In genomic region chr3:103573791-103574166, GRCm38 (mm10) we compare ENCODE assay signal across 7 mouse cellular contexts. TPM values are rescaled to one million over a fixed set of nuclear protein-coding genes. Genes with fewer than 3 reads are reported as not detected.
DNase-seq lines count a peak whose midpoint lies in the region; ATAC-seq and TF ChIP-seq lines count a peak whose summit lies in the region.

No protein-coding gene starts in this region.

- H3K9ac ChIP-seq in MEL (ENCODE audit: control insufficient read depth, low read depth, low read length, poor library complexity, severe bottlenecking), result no peak overlapping the region
- no peak overlapping the region for H3K9ac ChIP-seq in heart, embryonic 15.5 days
- H3K9ac ChIP-seq in midbrain, embryonic 15.5 days, result no peak overlapping the region

- H3K79me2 ChIP-seq in MEL (ENCODE audit: control insufficient read depth, insufficient read depth, low read length, poor library complexity), result no peaks in the 10 kb centered on the region

- under 1% methylated on average over 14 of the region's 14 CpGs for WGBS in heart, embryonic 15.5 days
- WGBS in midbrain, embryonic 15.5 days, result 1% methylated on average over 14 of the region's 14 CpGs

- TF ChIP-seq POLR2A in MEL (IDR thresholded peaks at IDR 0.05; ENCODE audit: control insufficient read depth in 1 of 2, insufficient read depth in 1 of 2, low read depth in 1 of 2, low read length in 2 of 2, poor library complexity in 1 of 2), result no peak

- DNase-seq in CD4-positive helper T cell, adult 2 months (ENCODE audit: low read depth, low spot score), result peak; percentile 22
- peak; percentile 35 for DNase-seq in MEL (ENCODE audit: low read depth, low spot score)
- DNase-seq in embryo, embryonic 10.5 days (ENCODE audit: low spot score), result peak; percentile 95
- peak; percentile 39 to 83 for DNase-seq in kidney, postnatal 36 days
- peak; percentile 70 for DNase-seq in thymus, postnatal 25 days

- H3K9me3 ChIP-seq in MEL (replicated peaks; ENCODE audit: insufficient read depth, low read length), result no peaks in the 10 kb centered on the region
- no peaks in the 10 kb centered on the region for H3K9me3 ChIP-seq in heart, embryonic 15.5 days (replicated peaks)
- no peaks in the 10 kb centered on the region for H3K9me3 ChIP-seq in midbrain, embryonic 15.5 days

- no peaks in the 10 kb centered on the region for H3K27me3 ChIP-seq in MEL (ENCODE audit: control insufficient read depth in 1 of 2, insufficient read depth in 2 of 2, low read length in 2 of 2)
- peaks cover 84% of the 10 kb centered on the region for H3K27me3 ChIP-seq in heart, embryonic 15.5 days
- H3K27me3 ChIP-seq in midbrain, embryonic 15.5 days (replicated peaks), result peaks cover 31% of the 10 kb centered on the region

- no peak for TF ChIP-seq CTCF in MEL (IDR thresholded peaks at IDR 0.05 in 2 of 3, conservative IDR thresholded peaks at IDR 0.05 in 1 of 3; ENCODE audit: control insufficient read depth in 1 of 3, insufficient read depth in 1 of 3, low read depth in 2 of 3, low read length in 3 of 3, poor library complexity in 1 of 3, severe bottlenecking in 1 of 3)

- H3K36me3 ChIP-seq in MEL (ENCODE audit: control insufficient read depth in 1 of 2, insufficient read depth in 2 of 2, low read length in 2 of 2), result no peaks in the 10 kb centered on the region
- H3K36me3 ChIP-seq in heart, embryonic 15.5 days, result no peaks in the 10 kb centered on the region
- H3K36me3 ChIP-seq in midbrain, embryonic 15.5 days (replicated peaks), result no peaks in the 10 kb centered on the region

- no peak overlapping the region for H3K4me3 ChIP-seq in MEL (ENCODE audit: control insufficient read depth in 1 of 2, insufficient read depth in 1 of 2, low read depth in 2 of 2, low read length in 2 of 2)
- H3K4me3 ChIP-seq in heart, embryonic 15.5 days, result no peak overlapping the region
- H3K4me3 ChIP-seq in midbrain, embryonic 15.5 days, result peak overlapping the region; percentile 11; the same call in 1 of the 2 replicates

- 0 out of 2 replicates have a peak, but pooled peaks have one; percentile 33 for ATAC-seq in heart, embryonic 15.5 days (replicated peaks; ENCODE audit: insufficient number of reproducible peaks, insufficient read depth, low FRiP score, low read depth)
- ATAC-seq in midbrain, embryonic 15.5 days (replicated peaks), result peak; percentile 45

- no peak for TF ChIP-seq EP300 in MEL (IDR thresholded peaks at IDR 0.05; ENCODE audit: low read depth in 1 of 2, low read length in 2 of 2)

- TF ChIP-seq RAD21 in MEL (IDR thresholded peaks at IDR 0.05; ENCODE audit: low read depth, low read length), result no peak

- no peak overlapping the region for H3K4me2 ChIP-seq in heart, embryonic 15.5 days
- H3K4me2 ChIP-seq in midbrain, embryonic 15.5 days, result peak overlapping the region; percentile 43

- H3K4me1 ChIP-seq in MEL (ENCODE audit: control insufficient read depth in 1 of 2, insufficient read depth in 2 of 2, low read length in 2 of 2), result no peaks in the 10 kb centered on the region
- H3K4me1 ChIP-seq in heart, embryonic 15.5 days (replicated peaks), result peaks cover 18% of the 10 kb centered on the region
- peaks cover 45% of the 10 kb centered on the region for H3K4me1 ChIP-seq in midbrain, embryonic 15.5 days

- no peak overlapping the region for H3K27ac ChIP-seq in MEL (ENCODE audit: control insufficient read depth, low read depth, low read length)
- no peak overlapping the region for H3K27ac ChIP-seq in heart, embryonic 15.5 days
- no peak overlapping the region for H3K27ac ChIP-seq in midbrain, embryonic 15.5 days

TF ChIP-seq in MEL, 35 proteins besides CTCF, POLR2A, EP300 and RAD21:
- TF ChIP-seq ZC3H11A (IDR thresholded peaks at IDR 0.05; ENCODE audit: low read depth, low read length) (no peak), TBP (IDR thresholded peaks at IDR 0.05; ENCODE audit: low read depth, low read length) (no peak), TAL1 (IDR thresholded peaks at IDR 0.05; ENCODE audit: low read length) (no peak), HCFC1 (IDR thresholded peaks at IDR 0.05; ENCODE audit: low read depth, low read length) (no peak), MAFK (IDR thresholded peaks at IDR 0.05; ENCODE audit: borderline replicate concordance, low read depth, low read length) (no peak), CHD2 (IDR thresholded peaks at IDR 0.05; ENCODE audit: low read length) (no peak), ZNF384 (IDR thresholded peaks at IDR 0.05; ENCODE audit: low read depth, low read length) (no peak), ZMIZ1 (IDR thresholded peaks at IDR 0.05; ENCODE audit: low read depth, low read length) (no peak), RCOR1 (IDR thresholded peaks at IDR 0.05; ENCODE audit: low read depth, low read length) (no peak), GATA1 (IDR thresholded peaks at IDR 0.05; ENCODE audit: low read depth, low read length) (no peak), TCF12 (IDR thresholded peaks at IDR 0.05; ENCODE audit: low read depth, low read length) (no peak), KAT2A (conservative IDR thresholded peaks at IDR 0.05; ENCODE audit: low read depth, low read length) (no peak)

RNA-seq across cellular contexts. Expression of gene Syt6, which starts 1.3 kb away (rescaled TPM):
- total RNA-seq in MEL (2012; rRNA removed), result 0.04 TPM in 1 of 2 replicates, not detected in the other
- polyA plus RNA-seq in MEL (2012; ENCODE audit: insufficient read depth in 1 of 2, insufficient read length in 2 of 2, low read depth in 1 of 2, low replicate concordance in 2 of 2, missing spikeins in 1 of 2), result not detected
- 0.10 TPM in 1 of 2 replicates, not detected in the other for polyA plus RNA-seq in heart, embryonic 15.5 days (2015; fragmentation: Nextera tagmentation; extraction: Ambion mirVana)
- 17.1 and 17.4 TPM in 2 replicates for polyA plus RNA-seq in midbrain, embryonic 15.5 days (2015; fragmentation: Nextera tagmentation; extraction: Ambion mirVana)

Comparison
In these comparisons a context has a peak if more than half of its experiments do, and no peak if none do; other contexts are left out.
1. DNase-seq: peak in every context shown above with its lines; median percentile 95 in embryo, embryonic 10.5 days; 70 in thymus, postnatal 25 days; 61 in kidney, postnatal 36 days; 35 in MEL; 22 in CD4-positive helper T cell, adult 2 months.
2. RNA of gene Syt6, which starts 1.3 kb away (polyA plus RNA-seq): 17.1 to 17.4 TPM in midbrain, embryonic 15.5 days; 0.10 TPM in heart, embryonic 15.5 days and not detected in MEL; every median in the first group is over 10 times any median in the second.